8 mouse cellular contexts compared by ENCODE assay signal in genomic region chr12:14150936-14151631, GRCm38 (mm10). TPM values are rescaled to one million over a fixed set of nuclear protein-coding genes. Genes with fewer than 3 reads are reported as not detected.
DNase-seq lines count a peak whose midpoint lies in the region; ATAC-seq and TF ChIP-seq lines count a peak whose summit lies in the region.

No protein-coding gene starts in this region.

- TF ChIP-seq EP300 in liver, embryonic 14.5 days (IDR thresholded peaks at IDR 0.05; ENCODE audit: low read depth), result no peak

- no peak overlapping the region for H3K27ac ChIP-seq in heart, embryonic 13.5 days (replicated peaks)
- no peak overlapping the region for H3K27ac ChIP-seq in liver, embryonic 14.5 days

- H3K9me3 ChIP-seq in heart, embryonic 13.5 days, result no peaks in the 10 kb centered on the region
- no peaks in the 10 kb centered on the region for H3K9me3 ChIP-seq in liver, embryonic 14.5 days (ENCODE audit: control insufficient read depth, low read length)

- peaks cover 41% of the 10 kb centered on the region for H3K27me3 ChIP-seq in heart, embryonic 13.5 days (replicated peaks)
- H3K27me3 ChIP-seq in liver, embryonic 14.5 days (ENCODE audit: control insufficient read depth, insufficient read depth, low read length), result peaks cover 38% of the 10 kb centered on the region

- no peak for TF ChIP-seq CTCF in liver, embryonic 14.5 days (IDR thresholded peaks at IDR 0.05; ENCODE audit: low read depth)

- ATAC-seq in cerebellum, adult (ENCODE audit: insufficient number of reproducible peaks, low FRiP score, low TSS enrichment), result no peak
- ATAC-seq in heart, embryonic 13.5 days (ENCODE audit: extremely low read depth, insufficient number of reproducible peaks, low FRiP score, low TSS enrichment), result no peak
- no peak for ATAC-seq in liver, embryonic 14.5 days (ENCODE audit: insufficient read depth)

- H3K4me1 ChIP-seq in heart, embryonic 13.5 days, result peaks cover 31% of the 10 kb centered on the region
- H3K4me1 ChIP-seq in liver, embryonic 14.5 days (replicated peaks; ENCODE audit: control insufficient read depth in 2 of 2, insufficient read depth in 2 of 2, low read length in 1 of 2), result no peaks in the 10 kb centered on the region

- DNase-seq in cerebellum, adult 11-12 months, result peak; percentile 14
- peak; percentile 16 to 21 for DNase-seq in cerebellum, postnatal 4 days (ENCODE audit: low spot score in 2 of 2)
- DNase-seq in kidney, postnatal 25 days, result peak; percentile 14 to 43
- no peak for DNase-seq in liver, embryonic 14.5 days (ENCODE audit: low read depth in 3 of 3, low spot score in 3 of 3)
- peak; percentile 37 for DNase-seq in retina, postnatal 1 day
- no peak for DNase-seq in spleen, adult 18-20 months

- WGBS in heart, embryonic 13.5 days, result 6% methylated on average over 19 of the region's 19 CpGs
- 8% methylated on average over 19 of the region's 19 CpGs for WGBS in liver, embryonic 14.5 days (ENCODE audit: insufficient replicate concordance)

- H3K9ac ChIP-seq in heart, embryonic 13.5 days, result peak overlapping the region; percentile 82
- no peak overlapping the region for H3K9ac ChIP-seq in liver, embryonic 14.5 days (replicated peaks)

- H3K4me3 ChIP-seq in heart, embryonic 13.5 days, result peak overlapping the region; percentile 69
- H3K4me3 ChIP-seq in liver, embryonic 14.5 days (ENCODE audit: insufficient read depth in 1 of 2, low read depth in 2 of 2, low read length in 2 of 2), result peak overlapping the region; percentile 23 to 37; a peak in 3 of 4 replicates

- H3K36me3 ChIP-seq in heart, embryonic 13.5 days, result no peaks in the 10 kb centered on the region
- no peaks in the 10 kb centered on the region for H3K36me3 ChIP-seq in liver, embryonic 14.5 days (replicated peaks; ENCODE audit: control insufficient read depth, insufficient read depth, low read depth)

- peak overlapping the region; percentile 93 for H3K4me2 ChIP-seq in heart, embryonic 13.5 days
- peak overlapping the region; percentile 53 for H3K4me2 ChIP-seq in liver, embryonic 14.5 days (ENCODE audit: low read depth)

RNA-seq across cellular contexts. Expression of gene Fam84a, which starts 0.8 kb away (rescaled TPM):
- 2.2 and 2.3 TPM in 2 replicates for polyA plus RNA-seq in heart, embryonic 13.5 days (2015; fragmentation: Nextera tagmentation; extraction: Ambion mirVana)
- 0.27 and 0.47 TPM in 2 replicates for polyA plus RNA-seq in liver, embryonic 14.5 days (2012; rRNA removed)
- 0.79 and 1.00 TPM in 2 replicates for polyA plus RNA-seq in liver, embryonic 14.5 days (2014; fragmentation: Nextera tagmentation; extraction: Ambion mirVana)

Comparison
In these comparisons a context has a peak if more than half of its experiments do, and no peak if none do; other contexts are left out.
1. DNase-seq: peak in cerebellum, adult 11-12 months (single experiment), cerebellum, postnatal 4 days (2 of 2), kidney, postnatal 25 days (2 of 2) and retina, postnatal 1 day (single experiment); none in liver, embryonic 14.5 days (0 of 3) and spleen, adult 18-20 months (0 of 2).